Mouse (Mus musculus): ENCODE measurements around the gene Rpl18a.

DNA sequence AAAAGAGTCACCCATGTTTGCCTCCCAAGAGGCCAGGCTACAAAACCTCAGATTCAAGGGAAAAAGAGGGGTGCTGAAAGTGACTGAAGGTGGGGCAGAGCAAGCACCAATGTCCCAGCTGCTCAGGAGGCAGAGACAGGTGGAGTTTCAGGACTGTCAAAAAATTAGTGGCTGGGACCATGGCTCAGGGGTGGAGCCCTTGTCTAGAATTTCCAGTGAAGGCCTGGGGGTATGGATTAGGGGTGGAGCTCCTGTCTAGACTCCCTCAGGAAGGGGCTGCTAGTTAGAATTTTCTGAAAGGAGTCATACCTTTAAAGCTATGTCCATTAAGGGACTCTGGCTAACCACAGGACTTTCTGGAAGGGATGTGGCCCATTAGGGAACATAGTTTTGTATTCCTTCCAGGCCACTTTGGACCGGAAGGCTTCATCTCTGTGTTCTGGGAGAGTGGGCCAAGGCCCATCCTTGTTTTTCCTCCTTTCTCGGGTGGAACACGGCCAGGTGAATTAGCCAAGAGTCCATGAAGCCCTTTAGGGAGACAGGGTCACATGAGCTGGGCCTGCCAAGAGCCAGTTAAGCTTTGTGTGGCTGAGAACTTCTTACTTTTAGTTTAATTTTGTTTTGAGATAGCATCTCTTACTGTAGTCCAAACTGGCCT lies 47.8 kb downstream of the Rpl18a start:
- no peak for TF ChIP-seq TAL1 (IDR thresholded peaks at IDR 0.05; ENCODE audit: low read length)
- TF ChIP-seq GATA1 (IDR thresholded peaks at IDR 0.05; ENCODE audit: low read length), result no peak

All from erythroblast, embryonic 14.5 days (primary cell).